Mouse (Mus musculus) forebrain, embryonic 14.5 days (tissue): ENCODE data around the gene Kcnrg. TPM values are rescaled to one million over a fixed set of nuclear protein-coding genes. Genes with fewer than 3 reads are reported as not detected.

Source experiments
- ATAC-seq: fragments of 200-750 bp; cut with Nextera tagmentation; 2 replicates; pipeline ENCODE4 v1.8.0; 2017; ENCODE audit warnings: mild to moderate bottlenecking, moderate library complexity
- DNase-seq: peaks from one replicate; pipeline ENCODE4 v3.0.0-alpha.2; 2015; ENCODE audit warnings: low spot score
- H3K27ac ChIP-seq: fragments of 300-500 bp; sonication (generic); 2 replicates; pipeline ENCODE4 v1.5.1; 2014; ENCODE audit warnings: low read depth, mild to moderate bottlenecking, control low read depth, low read length, moderate library complexity
- H3K27me3 ChIP-seq: fragments of 300-500 bp; sonication (generic); replicated peaks from 2 replicates; pipeline ENCODE4 v1.6.1; 2014; ENCODE audit warnings: low read length, control low read depth, mixed read lengths; ENCODE audit not compliant: control insufficient read depth, insufficient read depth
- H3K36me3 ChIP-seq: fragments of 300-500 bp; sonication (generic); 2 replicates; pipeline ENCODE4 v1.6.1; 2014; ENCODE audit warnings: low read length, control low read depth; ENCODE audit not compliant: control insufficient read depth, insufficient read depth
- H3K4me1 ChIP-seq: fragments of 300-500 bp; sonication (generic); 2 replicates; pipeline ENCODE4 v1.6.1; 2014; ENCODE audit warnings: antibody characterized with exemption, low read length, control low read depth; ENCODE audit not compliant: control insufficient read depth, insufficient read depth
- H3K4me2 ChIP-seq: fragments of 300-500 bp; sonication (generic); 2 replicates; pipeline ENCODE4 v1.6.1; 2014; ENCODE audit warnings: mild to moderate bottlenecking, control low read depth, low read length
- H3K4me3 ChIP-seq: fragments of 300-500 bp; sonication (generic); 2 replicates; pipeline ENCODE4 v1.5.1; 2014; ENCODE audit warnings: low read depth, low read length, control low read depth
- H3K9ac ChIP-seq: fragments of 300-500 bp; sonication (generic); 2 replicates; pipeline ENCODE4 v1.6.1; 2014; ENCODE audit warnings: mild to moderate bottlenecking, low read length, control low read depth, moderate library complexity
- H3K9me3 ChIP-seq: fragments of 300-500 bp; sonication (generic); replicated peaks from 2 replicates; pipeline ENCODE4 v1.6.1; 2016; ENCODE audit warnings: low read length, control low read depth, mixed read lengths; ENCODE audit not compliant: control insufficient read depth
- WGBS: fragments of 180-500 bp; shearing (Covaris S2); extraction: QIAGEN DNeasy Blood & Tissue Kit; methylation state at CpG from one replicate; pipeline ENCODE4 v1.1.7; 2014; 5-methylcytosine and 5-hydroxymethylcytosine counted together
- microRNA counts: library from miRNA; unstranded; fragments of <30 nt; microRNA quantifications from one replicate; lab custom pipeline; 2016
- microRNA-seq: library from miRNA; unstranded; fragments of <30 nt; microRNA quantifications from one replicate; pipeline ENCODE4, GENCODE M21; 2016
- polyA plus RNA-seq: library from polyadenylated mRNA; unstranded; fragments of >200 nt; fragmentation: Nextera tagmentation; extraction: Ambion mirVana; gene quantifications from 2 replicates; pipeline ENCODE4 v1.2.1, GENCODE M21; 2014

Kcnrg gene
- polyA plus RNA-seq, 1 experiment from 2014 or later: 2.8 TPM

- Histone ChIP-seq H3K4me1 (no peaks in the 10 kb centered on the region; the same call in 1 of the 2 replicates), H3K36me3 (no peaks in the 10 kb centered on the region), H3K4me2 (peak overlapping the region; percentile 74), H3K4me3 (peak overlapping the region; percentile 90), H3K9me3 (no peaks in the 10 kb centered on the region), H3K27me3 (no peaks in the 10 kb centered on the region), H3K27ac (peak overlapping the region; percentile 92), H3K9ac (peak overlapping the region; percentile 95)
- peak; percentile 99 for DNase-seq
- WGBS: 2% methylated on average over 62 of the region's 62 CpGs
- ATAC-seq: peak; percentile 95
Measured at GRCm38 (mm10) chr14:61648685-61649504, 41.6 kb downstream of the Kcnrg start.

- DNase-seq: peak; percentile 79
- H3K4me1 ChIP-seq: no peaks in the 10 kb centered on the region; the same call in 1 of the 2 replicates
- H3K9ac ChIP-seq: no peak overlapping the region
- H3K27me3 ChIP-seq: no peaks in the 10 kb centered on the region
- no peaks in the 10 kb centered on the region for H3K36me3 ChIP-seq
- H3K4me2 ChIP-seq: peak overlapping the region; percentile 74
- H3K9me3 ChIP-seq: no peaks in the 10 kb centered on the region
- no peak for ATAC-seq
- 0 out of 2 replicates have a peak overlapping the region, but pooled peaks have one; percentile 11 for H3K27ac ChIP-seq
- no peak overlapping the region for H3K4me3 ChIP-seq
- WGBS: 38% methylated on average over 9 of the region's 9 CpGs
Measured at GRCm38 (mm10) chr14:61650291-61650960, 43.2 kb downstream of the Kcnrg start.

- no peak for DNase-seq
- WGBS: 37% methylated on average over 2 of the region's 2 CpGs
- no peaks in the 10 kb centered on the region for H3K9me3 ChIP-seq
Measured at GRCm38 (mm10) chr14:61656469-61656868, 49.2 kb downstream of the Kcnrg start.

DNA sequence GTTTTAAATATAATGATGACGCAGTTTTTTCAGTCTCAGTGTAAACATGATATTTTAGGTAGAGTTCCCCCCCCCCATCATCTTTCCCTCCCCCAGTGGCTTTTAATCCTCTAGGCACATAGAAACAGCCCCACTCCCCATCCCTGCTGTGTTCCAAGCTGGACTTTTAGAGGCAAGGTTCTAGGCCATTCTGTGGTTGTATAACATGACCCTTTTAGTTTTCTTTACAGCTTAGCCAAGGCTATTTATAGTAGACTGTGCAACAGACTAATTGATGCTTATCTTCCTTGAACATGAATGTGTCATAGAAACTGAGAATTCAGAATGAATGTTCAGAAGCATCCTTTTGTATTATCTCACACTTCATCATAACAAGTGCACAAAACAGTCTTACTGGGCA, 54.2 kb downstream of the Kcnrg start:
- Histone ChIP-seq H3K4me3 (no peak overlapping the region), H3K4me1 (no peaks in the 10 kb centered on the region), H3K9ac (no peak overlapping the region), H3K9me3 (no peaks in the 10 kb centered on the region), H3K36me3 (0 out of 2 replicates have a peak, but pooled peaks cover 3% of the 10 kb centered on the region), H3K27me3 (no peaks in the 10 kb centered on the region), H3K27ac (no peak overlapping the region), H3K4me2 (no peak overlapping the region)
- 86% methylated on average over 1 of the region's 1 CpGs for WGBS
- DNase-seq: no peak
- ATAC-seq: no peak

More at GRCm38 (mm10) chr14:61656469-61656868, 49.2 kb downstream of the Kcnrg start:
- H3K36me3 ChIP-seq: no peaks in the 10 kb centered on the region
- no peaks in the 10 kb centered on the region for H3K27me3 ChIP-seq
- H3K4me1 ChIP-seq: no peaks in the 10 kb centered on the region
- H3K4me3 ChIP-seq: no peak overlapping the region
- no peak overlapping the region for H3K9ac ChIP-seq
- no peak overlapping the region for H3K27ac ChIP-seq
- no peak for ATAC-seq
- no peak overlapping the region for H3K4me2 ChIP-seq

GRCm38 (mm10) chr14:61662307-61662706, 55.0 kb downstream of the Kcnrg start:
- H3K27me3 ChIP-seq: no peaks in the 10 kb centered on the region
- H3K4me1 ChIP-seq: no peaks in the 10 kb centered on the region
- 0 out of 2 replicates have a peak, but pooled peaks cover 3% of the 10 kb centered on the region for H3K36me3 ChIP-seq
- 93% methylated on average over 8 of the region's 8 CpGs for WGBS
- no peak for ATAC-seq
- no peaks in the 10 kb centered on the region for H3K9me3 ChIP-seq
- no peak overlapping the region for H3K27ac ChIP-seq
- no peak for DNase-seq
- H3K4me3 ChIP-seq: no peak overlapping the region
- H3K4me2 ChIP-seq: no peak overlapping the region
- H3K9ac ChIP-seq: no peak overlapping the region

MicroRNA genes within 50 kb of the gene (microRNA counts, 519-probe panel; counts per million panel counts)
- microRNA mmu-miR-15a (lab: Ali Mortazavi, UCI) (6,527 counts per million, percentile 95 among the panel's probes with 10 or more counts), microRNA mmu-miR-16 (lab: Ali Mortazavi, UCI) (7,250 counts per million, percentile 99 among the panel's probes with 10 or more counts)

Small RNAs within 50 kb of the gene (microRNA-seq; reads per million reads assigned to microRNA genes)
- gene Mir15a (6,766 reads per million, percentile 95 among the genes with 10 or more reads in this experiment), gene Mir16-1 (6,328 reads per million, percentile 94 among the genes with 10 or more reads in this experiment)

Other genes with a start within 250 kb of the Kcnrg start
- 10.0 and 10.5 TPM in 2 replicates for gene Ebpl, start 247.0 kb upstream of the Kcnrg start, polyA plus RNA-seq
- gene Kpna3, start 167.6 kb upstream of the Kcnrg start, polyA plus RNA-seq: 91.6 and 98.9 TPM in 2 replicates
- 44.1 and 50.4 TPM in 2 replicates for gene Spryd7, start 50.6 kb upstream of the Kcnrg start, polyA plus RNA-seq
- 70.7 and 71.6 TPM in 2 replicates for gene Trim13, start 9.2 kb upstream of the Kcnrg start, polyA plus RNA-seq